Mouse (Mus musculus): ENCODE data around the gene Zfp280b. TPM values are rescaled to one million over a fixed set of nuclear protein-coding genes. Genes with fewer than 3 reads are reported as not detected.

The Zfp280b gene
- polyA plus RNA-seq, 1 experiment from 2014 or later = 11.3 TPM

DNA sequence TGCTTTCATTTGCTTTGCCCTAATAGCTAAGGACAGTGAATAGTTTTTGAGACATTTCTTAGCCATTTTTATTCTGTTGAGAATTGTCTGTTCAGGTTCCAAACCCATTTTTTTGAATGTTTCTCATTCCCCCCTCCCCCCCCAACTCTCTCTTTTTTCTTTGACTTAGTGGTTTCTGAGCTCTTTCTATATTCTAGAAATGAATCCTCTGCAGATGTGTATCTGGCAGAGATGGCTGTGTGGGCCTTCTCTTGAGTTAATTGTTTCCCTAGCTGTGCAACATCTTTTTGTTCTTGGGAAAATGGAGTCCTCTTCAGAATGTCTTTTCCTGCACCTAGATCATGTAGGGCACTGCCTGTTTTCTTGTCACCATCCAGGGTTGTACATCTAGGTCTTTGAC is 2.8 kb downstream of the Zfp280b start:
- no peak for ATAC-seq (replicated peaks; ENCODE audit: extremely low read depth, insufficient read depth, low FRiP score)
- H3K36me3 ChIP-seq (ENCODE audit: control insufficient read depth, insufficient read depth) = peaks cover 26% of the 10 kb centered on the region
- no peak overlapping the region for H3K27ac ChIP-seq (ENCODE audit: low read length)

DNA sequence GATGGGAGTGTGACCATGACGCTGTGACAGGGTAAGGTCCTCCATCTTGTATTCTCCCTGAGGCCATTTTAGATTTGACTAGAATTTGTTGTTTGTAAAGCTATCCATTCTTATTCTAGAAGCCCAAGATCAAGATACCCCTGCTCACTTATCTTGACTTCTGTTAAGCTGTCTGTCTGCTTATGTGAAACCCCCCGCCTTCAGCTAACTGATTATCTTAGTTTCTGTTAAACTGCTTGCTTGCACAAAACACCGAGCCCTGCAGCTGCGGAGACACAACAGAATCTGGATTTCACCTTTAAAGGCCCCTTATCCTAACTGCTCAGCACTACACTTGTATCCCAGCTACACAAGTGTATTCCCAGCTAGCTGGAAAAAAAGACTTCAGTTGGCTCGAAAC is 4.5 kb downstream of the Zfp280b start:
- Histone ChIP-seq H3K27me3 (ENCODE audit: control insufficient read depth, insufficient read depth, low read length) (no peaks in the 10 kb centered on the region), H3K9ac (ENCODE audit: low read length) (no peak overlapping the region), H3K4me3 (ENCODE audit: low read length) (no peak overlapping the region), H3K9me3 (replicated peaks; ENCODE audit: control insufficient read depth, low read length) (no peaks in the 10 kb centered on the region), H3K4me1 (ENCODE audit: control insufficient read depth, insufficient read depth, low read length) (peaks cover 5% of the 10 kb centered on the region; the same call in 1 of the 2 replicates), H3K36me3 (ENCODE audit: control insufficient read depth, insufficient read depth) (peaks cover 35% of the 10 kb centered on the region), H3K4me2 (ENCODE audit: low read depth, low read length) (no peak overlapping the region), H3K27ac (ENCODE audit: low read length) (no peak overlapping the region)
- ATAC-seq (replicated peaks; ENCODE audit: extremely low read depth, insufficient read depth, low FRiP score) = no peak
- 94% methylated on average over 5 of the region's 5 CpGs for WGBS

More for the DNA sequence above, 2.8 kb downstream of the Zfp280b start:
- no peak overlapping the region for H3K4me2 ChIP-seq (ENCODE audit: low read depth, low read length)
- H3K27me3 ChIP-seq (ENCODE audit: control insufficient read depth, insufficient read depth, low read length) = no peaks in the 10 kb centered on the region
- H3K4me3 ChIP-seq (ENCODE audit: low read length) = no peak overlapping the region
- H3K9ac ChIP-seq (ENCODE audit: low read length) = no peak overlapping the region
- peaks cover 7% of the 10 kb centered on the region; the same call in 1 of the 2 replicates for H3K4me1 ChIP-seq (ENCODE audit: control insufficient read depth, insufficient read depth, low read length)
- no peaks in the 10 kb centered on the region for H3K9me3 ChIP-seq (replicated peaks; ENCODE audit: control insufficient read depth, low read length)

DNA sequence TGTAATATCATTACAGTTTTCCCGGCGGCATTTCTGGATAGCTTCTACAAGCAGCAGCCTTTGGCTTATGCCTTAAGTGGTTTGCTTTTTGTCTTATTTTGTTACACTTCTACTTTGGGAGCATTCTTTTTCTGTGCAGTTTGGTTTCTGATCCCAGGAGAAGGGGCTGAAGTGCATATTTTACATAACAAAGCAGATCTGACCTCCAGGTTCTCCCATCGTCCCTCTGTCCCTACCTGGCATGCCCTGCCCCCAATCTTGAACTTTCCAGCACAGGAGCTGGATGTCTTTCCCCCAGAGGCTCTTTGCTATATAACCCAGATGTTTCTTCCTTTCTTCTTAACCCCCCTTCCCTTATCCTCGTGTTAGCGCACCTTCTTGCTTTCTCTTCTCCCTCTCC is 12.9 kb downstream of the Zfp280b start:
- H3K36me3 ChIP-seq (ENCODE audit: control insufficient read depth, insufficient read depth) = peaks cover 14% of the 10 kb centered on the region
- ATAC-seq (replicated peaks; ENCODE audit: extremely low read depth, insufficient read depth, low FRiP score) = no peak

DNA sequence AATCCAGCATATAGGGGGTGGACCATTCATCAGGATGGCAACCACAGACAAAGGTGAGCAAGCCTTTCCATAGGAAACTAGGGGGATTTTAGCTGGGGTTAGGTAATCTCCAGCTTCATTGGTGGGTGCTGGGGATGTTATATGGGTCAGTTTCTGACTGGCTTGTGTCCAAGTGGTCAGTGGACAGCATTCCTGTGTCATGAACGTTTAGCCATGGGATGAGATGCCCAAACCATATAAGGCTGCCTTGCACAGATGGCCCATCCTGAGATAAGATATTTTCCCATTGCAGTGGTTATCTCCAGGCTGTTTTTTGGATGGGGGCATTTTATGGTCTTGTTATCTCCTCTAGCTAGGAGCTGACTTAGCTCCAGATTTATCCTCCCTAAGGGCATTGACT is 14.3 kb downstream of the Zfp280b start:
- H3K27ac ChIP-seq (ENCODE audit: low read length) = no peak overlapping the region
- H3K9me3 ChIP-seq (replicated peaks; ENCODE audit: control insufficient read depth, low read length) = no peaks in the 10 kb centered on the region
- no peak for ATAC-seq (replicated peaks; ENCODE audit: extremely low read depth, insufficient read depth, low FRiP score)
- H3K4me2 ChIP-seq (ENCODE audit: low read depth, low read length) = no peak overlapping the region
- no peak overlapping the region for H3K4me3 ChIP-seq (ENCODE audit: low read length)
- peaks cover 6% of the 10 kb centered on the region for H3K36me3 ChIP-seq (ENCODE audit: control insufficient read depth, insufficient read depth)
- H3K27me3 ChIP-seq (ENCODE audit: control insufficient read depth, insufficient read depth, low read length) = no peaks in the 10 kb centered on the region
- WGBS = 4% methylated on average over 1 of the region's 1 CpGs
- no peak overlapping the region for H3K9ac ChIP-seq (ENCODE audit: low read length)
- H3K4me1 ChIP-seq (ENCODE audit: control insufficient read depth, insufficient read depth, low read length) = peaks cover 6% of the 10 kb centered on the region; the same call in 1 of the 2 replicates

More for the DNA sequence above, 12.9 kb downstream of the Zfp280b start:
- Histone ChIP-seq H3K27ac (ENCODE audit: low read length) (no peak overlapping the region), H3K9ac (ENCODE audit: low read length) (no peak overlapping the region), H3K9me3 (replicated peaks; ENCODE audit: control insufficient read depth, low read length) (no peaks in the 10 kb centered on the region), H3K27me3 (ENCODE audit: control insufficient read depth, insufficient read depth, low read length) (no peaks in the 10 kb centered on the region), H3K4me2 (ENCODE audit: low read depth, low read length) (no peak overlapping the region), H3K4me1 (ENCODE audit: control insufficient read depth, insufficient read depth, low read length) (peaks cover 6% of the 10 kb centered on the region; the same call in 1 of the 2 replicates), H3K4me3 (ENCODE audit: low read length) (no peak overlapping the region)
- 53% methylated on average over 5 of the region's 5 CpGs for WGBS

DNA sequence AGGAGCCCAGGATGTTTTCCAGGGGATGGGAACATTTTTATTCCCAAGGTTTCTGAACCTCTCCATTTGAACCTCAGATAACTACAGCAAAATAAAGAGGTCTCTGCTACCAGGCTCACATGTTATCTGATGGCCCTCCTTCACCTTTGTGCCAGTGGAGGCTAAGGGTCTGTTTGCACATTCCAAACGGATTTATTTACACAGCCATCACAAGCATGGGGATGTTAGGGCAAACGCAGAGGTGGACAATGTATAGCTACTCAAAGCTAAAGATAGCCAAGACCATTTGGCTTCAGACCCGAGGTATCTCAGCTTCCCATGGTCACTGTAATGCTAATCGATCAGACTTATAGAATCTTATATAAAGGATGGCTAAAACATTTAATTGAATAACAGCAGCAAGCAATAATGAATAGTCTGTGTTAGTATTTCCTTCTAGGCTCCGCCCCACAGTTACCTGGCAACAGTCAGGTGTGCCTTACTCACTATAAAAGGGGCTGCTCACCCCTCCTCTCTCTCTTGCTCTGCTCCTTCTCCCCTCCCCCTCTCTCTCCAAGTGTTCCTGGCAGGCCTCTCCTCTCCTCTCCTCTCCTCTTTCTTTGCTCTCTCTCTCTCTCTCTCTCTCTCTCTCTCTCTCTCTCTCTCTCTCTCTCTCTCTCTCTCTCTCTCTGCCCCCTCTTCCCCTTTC is 14.9 kb downstream of the Zfp280b start:
- 28% methylated on average over 5 of the region's 5 CpGs for WGBS
- H3K27me3 ChIP-seq (ENCODE audit: control insufficient read depth, insufficient read depth, low read length) = no peaks in the 10 kb centered on the region
- no peak overlapping the region for H3K9ac ChIP-seq (ENCODE audit: low read length)
- no peak overlapping the region for H3K4me2 ChIP-seq (ENCODE audit: low read depth, low read length)
- no peak overlapping the region for H3K4me3 ChIP-seq (ENCODE audit: low read length)
- H3K9me3 ChIP-seq (replicated peaks; ENCODE audit: control insufficient read depth, low read length) = peaks cover under 1% of the 10 kb centered on the region; the same call in 1 of the 2 replicates
- no peak for ATAC-seq (replicated peaks; ENCODE audit: extremely low read depth, insufficient read depth, low FRiP score)
- peaks cover 6% of the 10 kb centered on the region; the same call in 1 of the 2 replicates for H3K4me1 ChIP-seq (ENCODE audit: control insufficient read depth, insufficient read depth, low read length)
- H3K36me3 ChIP-seq (ENCODE audit: control insufficient read depth, insufficient read depth) = peaks cover 6% of the 10 kb centered on the region
- no peak overlapping the region for H3K27ac ChIP-seq (ENCODE audit: low read length)

DNA sequence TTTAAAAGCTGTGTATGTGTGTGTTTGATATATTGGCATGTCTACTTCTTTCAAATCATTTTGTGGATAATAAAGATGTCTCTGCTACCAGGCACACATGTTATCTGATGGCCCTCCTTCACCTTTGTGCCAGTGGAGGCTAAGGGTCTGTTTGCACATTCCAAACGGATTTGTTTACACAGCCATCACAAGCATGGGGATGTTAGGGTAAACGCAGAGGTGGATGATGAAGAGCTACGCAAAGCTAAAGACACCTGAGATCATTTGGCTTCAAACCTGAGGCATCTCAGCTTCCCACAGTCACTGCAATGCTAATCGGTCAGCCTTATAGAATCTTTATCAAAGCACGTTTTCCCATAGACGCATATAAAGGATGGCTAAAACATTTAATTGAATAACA is 16.5 kb downstream of the Zfp280b start:
- Histone ChIP-seq H3K27me3 (ENCODE audit: control insufficient read depth, insufficient read depth, low read length) (no peaks in the 10 kb centered on the region), H3K36me3 (ENCODE audit: control insufficient read depth, insufficient read depth) (no peaks in the 10 kb centered on the region), H3K9ac (ENCODE audit: low read length) (no peak overlapping the region), H3K4me2 (ENCODE audit: low read depth, low read length) (no peak overlapping the region), H3K4me1 (ENCODE audit: control insufficient read depth, insufficient read depth, low read length) (peaks cover 6% of the 10 kb centered on the region; the same call in 1 of the 2 replicates), H3K4me3 (ENCODE audit: low read length) (no peak overlapping the region), H3K9me3 (replicated peaks; ENCODE audit: control insufficient read depth, low read length) (peaks cover 5% of the 10 kb centered on the region), H3K27ac (ENCODE audit: low read length) (no peak overlapping the region)
- ATAC-seq (replicated peaks; ENCODE audit: extremely low read depth, insufficient read depth, low FRiP score) = no peak
- 45% methylated on average over 6 of the region's 6 CpGs for WGBS

DNA sequence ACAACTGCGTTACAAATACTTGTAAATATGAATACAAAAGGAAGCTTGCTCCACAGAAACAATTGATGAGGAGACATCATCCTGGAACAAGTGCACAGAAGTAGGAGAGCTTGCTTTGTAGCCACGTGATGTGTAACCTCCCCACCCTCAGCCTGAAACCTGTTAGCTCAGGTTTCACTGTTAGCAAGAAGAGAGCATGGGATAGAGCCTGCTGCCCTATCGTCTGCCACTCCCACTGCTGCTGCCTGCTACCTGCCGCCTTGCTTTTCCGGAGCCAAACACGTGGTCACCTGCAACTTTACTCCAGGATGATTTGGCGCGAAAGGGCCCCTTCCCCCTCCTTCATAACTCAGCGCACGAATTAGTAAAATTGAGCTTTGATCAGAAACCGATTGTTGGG is 19.4 kb downstream of the Zfp280b start:
- peaks cover 4% of the 10 kb centered on the region; the same call in 1 of the 2 replicates for H3K4me1 ChIP-seq (ENCODE audit: control insufficient read depth, insufficient read depth, low read length)
- ATAC-seq (replicated peaks; ENCODE audit: extremely low read depth, insufficient read depth, low FRiP score) = no peak
- 75% methylated on average over 11 of the region's 11 CpGs for WGBS

DNA sequence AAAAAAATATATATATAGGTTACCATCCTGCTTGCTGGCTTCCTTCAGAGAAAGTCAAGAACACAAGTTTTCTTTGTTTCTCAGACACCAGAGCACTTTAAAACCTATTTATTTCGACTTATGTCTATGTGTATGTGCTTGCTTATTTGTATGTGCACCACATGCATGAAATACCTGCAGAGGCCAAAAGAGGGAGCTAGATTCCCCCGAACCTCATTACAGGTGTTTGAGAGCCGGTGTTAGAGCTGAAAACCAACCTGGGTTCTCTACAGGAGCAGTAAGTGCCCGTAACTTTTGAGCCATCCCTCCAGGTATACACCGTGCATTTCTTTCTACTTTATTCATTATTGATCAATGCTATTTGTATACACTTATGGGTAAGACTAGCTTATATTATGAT is 30.0 kb downstream of the Zfp280b start:
- no peak for ATAC-seq (replicated peaks; ENCODE audit: extremely low read depth, insufficient read depth, low FRiP score)
- WGBS = 87% methylated on average over 5 of the region's 5 CpGs
- H3K27me3 ChIP-seq (ENCODE audit: control insufficient read depth, insufficient read depth, low read length) = no peaks in the 10 kb centered on the region
- H3K27ac ChIP-seq (ENCODE audit: low read length) = no peak overlapping the region
- no peaks in the 10 kb centered on the region for H3K36me3 ChIP-seq (ENCODE audit: control insufficient read depth, insufficient read depth)
- no peaks in the 10 kb centered on the region for H3K4me1 ChIP-seq (ENCODE audit: control insufficient read depth, insufficient read depth, low read length)
- H3K9ac ChIP-seq (ENCODE audit: low read length) = no peak overlapping the region
- no peak overlapping the region for H3K4me3 ChIP-seq (ENCODE audit: low read length)
- 0 out of 2 replicates have a peak, but pooled peaks cover 3% of the 10 kb centered on the region for H3K9me3 ChIP-seq (replicated peaks; ENCODE audit: control insufficient read depth, low read length)
- H3K4me2 ChIP-seq (ENCODE audit: low read depth, low read length) = no peak overlapping the region

More for the DNA sequence above, 19.4 kb downstream of the Zfp280b start:
- Histone ChIP-seq H3K4me2 (ENCODE audit: low read depth, low read length) (no peak overlapping the region), H3K4me3 (ENCODE audit: low read length) (no peak overlapping the region), H3K27ac (ENCODE audit: low read length) (no peak overlapping the region), H3K9me3 (replicated peaks; ENCODE audit: control insufficient read depth, low read length) (peaks cover 5% of the 10 kb centered on the region), H3K27me3 (ENCODE audit: control insufficient read depth, insufficient read depth, low read length) (no peaks in the 10 kb centered on the region), H3K9ac (ENCODE audit: low read length) (no peak overlapping the region), H3K36me3 (ENCODE audit: control insufficient read depth, insufficient read depth) (no peaks in the 10 kb centered on the region)

DNA sequence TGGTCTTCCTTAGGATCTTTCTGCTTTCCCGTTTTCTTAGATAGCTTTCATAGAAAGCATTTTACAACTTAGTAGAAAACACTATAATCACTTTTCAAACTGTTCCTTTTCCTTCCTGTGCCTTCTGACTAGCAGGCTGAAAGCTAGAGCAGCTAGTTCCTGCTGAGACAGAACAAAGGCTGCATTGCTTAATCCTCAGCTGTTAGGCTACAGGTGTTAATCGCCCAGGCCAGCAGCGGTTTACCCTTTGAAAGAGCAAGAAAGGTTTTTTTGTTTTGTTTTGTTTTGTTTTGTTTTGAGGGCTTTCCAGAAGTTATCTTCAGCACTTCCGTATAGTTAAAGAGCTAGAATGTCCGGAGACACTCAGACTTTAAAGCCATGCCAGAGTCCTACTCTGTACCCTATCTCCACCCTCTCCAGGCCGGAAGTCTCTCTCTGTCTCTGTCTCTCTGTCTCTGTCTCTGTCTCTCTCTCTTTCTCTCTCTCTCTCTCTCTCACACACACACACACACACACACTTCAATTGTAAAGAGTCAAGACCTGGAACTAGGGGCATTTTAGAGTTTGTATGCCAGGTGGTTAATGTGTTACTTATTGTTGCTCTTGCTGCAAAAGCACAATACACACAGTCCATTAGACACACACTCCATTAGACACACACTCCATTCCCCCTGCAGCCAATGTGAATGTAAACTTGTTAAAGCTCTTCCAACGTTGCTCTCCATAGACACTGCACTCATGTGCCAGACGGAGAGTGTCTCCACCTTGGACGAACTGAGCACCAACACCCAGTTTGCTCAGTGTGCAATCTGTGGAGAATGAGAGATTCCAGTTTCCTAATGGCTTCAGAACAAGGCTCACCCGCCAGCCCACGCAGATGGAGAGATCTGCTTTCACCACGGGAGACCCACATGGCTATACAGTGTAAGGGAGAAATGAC is 35.5 kb downstream of the Zfp280b start:
- Histone ChIP-seq H3K4me2 (ENCODE audit: low read depth, low read length) (no peak overlapping the region), H3K9ac (ENCODE audit: low read length) (no peak overlapping the region), H3K4me3 (ENCODE audit: low read length) (no peak overlapping the region), H3K4me1 (ENCODE audit: control insufficient read depth, insufficient read depth, low read length) (no peaks in the 10 kb centered on the region), H3K27me3 (ENCODE audit: control insufficient read depth, insufficient read depth, low read length) (no peaks in the 10 kb centered on the region), H3K36me3 (ENCODE audit: control insufficient read depth, insufficient read depth) (no peaks in the 10 kb centered on the region), H3K27ac (ENCODE audit: low read length) (no peak overlapping the region), H3K9me3 (replicated peaks; ENCODE audit: control insufficient read depth, low read length) (no peaks in the 10 kb centered on the region)
- no peak for ATAC-seq (replicated peaks; ENCODE audit: extremely low read depth, insufficient read depth, low FRiP score)
- WGBS = 38% methylated on average over 12 of the region's 12 CpGs
